Mouse (Mus musculus) ZHBTc4 (cell line): Measurements from ENCODE around the gene Atp6v0c.
"Not testable (repeated sequence)": the region's sequence is repeated elsewhere in the genome, so short reads cannot be mapped to it uniquely, and the experiment has no call there.

Experiments used
- DNase-seq: peaks from one replicate; pipeline ENCODE4 v3.0.0-alpha.2; 2011; ENCODE audit warnings: low read depth, low spot score

Gene Atp6v0c

DNA sequence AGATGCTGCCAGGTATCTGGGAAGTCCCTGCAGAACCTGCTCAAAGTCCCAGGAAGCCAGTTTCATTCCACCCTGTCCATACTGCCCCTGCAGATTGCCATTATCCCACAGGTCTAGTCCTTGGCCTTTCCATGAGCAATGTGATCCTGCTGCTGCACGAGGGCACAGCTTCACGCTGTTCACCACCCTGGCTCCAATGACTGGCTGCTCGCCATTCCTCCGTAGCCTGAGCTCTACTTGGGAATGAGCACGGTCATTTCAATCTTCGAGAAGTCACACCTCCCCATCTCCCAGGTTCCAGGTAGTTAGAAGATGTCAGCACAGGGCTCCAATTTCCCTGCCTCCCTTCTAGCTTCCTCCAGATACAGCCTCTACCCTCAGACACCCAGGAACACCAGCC lies 12.4 kb downstream of the Atp6v0c start:
- no peak for DNase-seq

DNA sequence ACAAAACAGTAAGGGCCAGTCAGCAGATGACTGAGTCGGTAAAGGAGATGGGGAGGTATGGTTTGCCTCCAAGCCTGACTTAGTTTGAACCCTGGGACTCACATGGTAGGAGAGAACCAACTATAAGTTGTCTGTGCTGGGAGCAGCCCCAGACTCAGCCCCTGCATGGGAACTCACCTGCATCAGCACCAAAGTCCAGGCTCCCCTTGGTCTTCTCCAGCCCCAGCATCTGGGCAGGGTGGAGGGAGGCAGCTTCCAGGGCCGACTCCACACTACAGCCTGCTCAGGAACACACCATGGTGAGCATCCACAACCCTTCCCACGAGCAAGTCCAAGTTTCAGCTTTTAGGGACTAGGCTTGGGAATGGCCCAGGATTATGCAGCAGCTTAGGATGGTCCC lies 13.1 kb downstream of the Atp6v0c start:
- DNase-seq: no peak

DNA sequence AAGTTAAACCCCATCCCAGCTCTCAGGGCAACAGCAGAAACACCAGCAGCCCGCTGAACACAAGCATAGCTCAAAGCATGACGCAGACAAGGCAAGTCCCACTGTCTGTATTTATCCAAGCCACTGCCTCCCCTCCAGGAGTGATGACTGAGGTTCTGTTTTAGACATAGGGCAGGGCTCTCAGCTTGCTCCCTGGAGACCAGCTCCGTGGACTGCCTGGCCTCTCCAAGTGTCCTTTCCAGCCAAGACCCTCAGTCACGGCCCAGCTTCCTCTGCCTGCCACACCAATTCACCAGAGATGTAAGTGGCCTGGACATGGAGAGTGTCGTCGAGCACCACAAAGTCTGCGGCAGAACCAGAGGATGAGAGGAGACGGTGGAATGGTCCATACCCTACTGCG lies 13.8 kb downstream of the Atp6v0c start:
- DNase-seq: no peak

DNA sequence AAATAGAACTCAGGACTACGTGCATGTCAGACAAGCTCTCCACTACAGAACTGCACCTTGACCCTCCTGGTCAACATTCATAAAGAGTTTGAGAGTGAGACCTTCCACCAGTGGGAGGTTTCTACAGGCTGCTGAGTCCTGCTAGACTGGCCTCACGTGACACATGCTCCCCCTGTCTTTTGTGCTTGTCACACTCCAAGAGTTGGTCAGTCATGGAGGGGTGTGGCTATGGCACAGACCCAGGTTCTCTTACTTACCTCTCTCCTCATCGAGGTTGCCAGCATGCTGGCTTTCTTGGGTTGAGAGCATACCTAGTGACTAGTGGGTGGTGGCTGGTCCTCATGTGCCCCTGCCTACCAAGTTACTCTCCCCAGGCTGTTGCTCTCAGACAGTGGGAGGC lies 15.0 kb downstream of the Atp6v0c start:
- no peak for DNase-seq

DNA sequence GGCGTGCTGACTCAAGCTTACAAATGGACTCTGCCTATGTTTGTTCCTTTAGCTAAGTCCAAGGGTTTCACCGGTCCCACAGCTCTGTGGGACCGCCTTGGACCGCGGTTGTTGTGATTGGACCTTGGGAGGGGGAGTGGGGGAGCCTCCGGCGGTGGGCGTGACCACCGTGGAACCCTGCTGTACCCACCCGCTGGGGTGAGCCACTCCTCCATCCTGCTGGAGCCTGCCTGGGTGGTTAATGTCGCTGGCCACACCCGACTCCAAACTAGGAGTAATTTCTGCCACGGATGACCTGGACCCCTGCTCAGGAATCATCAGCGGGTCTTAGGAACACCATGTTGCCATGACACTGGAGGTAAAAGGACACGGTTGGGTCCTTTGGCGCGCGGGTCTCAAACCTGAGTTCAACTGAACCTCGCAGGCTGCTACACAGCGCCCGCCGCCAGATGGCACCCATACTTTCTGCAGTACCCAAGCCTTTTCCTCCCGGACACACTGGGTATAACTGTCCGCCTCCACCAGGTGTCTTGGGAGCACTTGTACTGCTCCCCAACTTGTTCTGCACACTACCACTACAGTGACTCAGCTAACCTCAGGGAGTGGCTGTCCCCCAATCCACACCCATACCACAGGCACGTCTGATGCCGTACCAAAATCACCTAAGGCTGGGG lies 17.5 kb downstream of the Atp6v0c start:
- peak; percentile 97 for DNase-seq

DNA sequence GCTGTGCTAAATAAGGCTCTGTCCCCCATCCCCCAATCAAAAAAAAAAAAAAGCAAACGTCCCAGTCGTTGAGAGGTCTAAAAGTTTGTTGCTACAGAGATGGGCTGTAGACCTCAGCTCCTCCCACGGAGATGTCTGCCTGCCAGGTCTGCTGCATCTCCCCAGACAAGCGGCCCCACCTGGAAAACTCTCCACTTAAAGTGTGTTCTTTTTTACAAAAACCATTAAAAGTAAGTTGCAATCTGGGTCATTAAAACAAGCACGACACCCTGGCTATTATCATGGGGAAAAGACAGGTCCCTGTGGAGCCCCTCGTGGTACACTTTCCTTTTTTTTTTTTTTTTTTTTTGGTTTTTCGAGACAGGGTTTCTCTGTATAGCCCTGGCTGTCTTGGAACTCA lies 18.1 kb downstream of the Atp6v0c start:
- peak; percentile 66 for DNase-seq

DNA sequence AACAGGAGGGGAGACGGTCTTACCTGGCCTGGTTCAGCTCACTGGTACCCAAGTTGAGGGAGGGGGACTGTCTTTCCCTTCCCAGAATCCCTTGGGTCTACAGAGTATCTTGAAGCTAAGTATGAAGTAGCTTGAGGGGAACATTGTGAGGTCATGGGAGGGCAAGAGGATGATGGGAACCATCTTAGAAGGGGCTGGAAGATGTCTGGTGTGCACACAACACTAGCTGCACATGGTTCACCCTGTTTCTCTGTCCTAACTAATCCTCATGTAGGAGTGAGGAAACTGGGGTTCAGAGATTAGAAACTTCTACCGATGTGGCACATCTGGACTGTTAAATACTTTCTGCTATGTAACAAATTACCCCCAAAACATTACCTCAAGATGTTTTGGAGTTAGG lies 18.7 kb downstream of the Atp6v0c start, which contains the start of gene Pdpk1:
Pdpk1 (minus strand) TSS at position 101 of the 400 bp plus-strand sequence.
- no peak for DNase-seq

DNA sequence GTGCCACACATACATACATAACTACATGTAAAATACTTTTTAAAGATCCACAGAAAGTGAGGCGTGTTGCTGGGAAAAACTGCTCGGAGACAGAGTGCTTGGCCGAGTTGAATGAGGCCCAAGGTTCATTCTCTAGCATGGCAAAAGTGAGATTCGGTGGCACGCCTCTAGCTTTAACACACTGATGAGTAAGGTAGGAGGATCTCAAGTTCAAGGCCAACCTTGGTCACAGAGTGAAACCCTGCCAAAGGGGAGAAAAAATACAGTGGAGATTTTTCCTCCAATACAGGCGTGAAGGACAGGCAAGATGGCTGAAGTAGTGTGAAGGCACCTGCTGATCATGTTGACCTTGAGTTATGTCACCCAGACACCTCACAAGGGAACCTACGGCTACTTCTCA lies 20.1 kb downstream of the Atp6v0c start:
- no peak for DNase-seq

DNA sequence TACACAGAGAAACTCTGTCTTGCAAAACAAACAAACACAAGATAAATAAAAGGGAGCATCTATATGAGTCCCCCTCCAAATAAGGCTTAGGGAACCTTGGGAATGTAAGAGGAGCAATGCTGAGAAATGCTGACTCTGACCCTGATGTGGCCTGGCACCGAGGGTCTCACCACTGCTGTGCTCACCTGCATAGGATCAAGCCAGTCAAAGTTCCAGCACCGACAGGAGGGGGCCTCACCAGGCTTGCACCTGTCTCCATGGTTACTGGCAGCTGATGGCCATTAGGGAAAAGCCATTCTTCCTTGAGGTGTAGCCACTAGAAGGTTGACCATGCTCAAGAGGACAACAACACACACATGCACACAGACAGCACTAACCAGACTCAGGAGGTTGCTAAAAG lies 26.6 kb downstream of the Atp6v0c start:
- DNase-seq: no peak

DNA sequence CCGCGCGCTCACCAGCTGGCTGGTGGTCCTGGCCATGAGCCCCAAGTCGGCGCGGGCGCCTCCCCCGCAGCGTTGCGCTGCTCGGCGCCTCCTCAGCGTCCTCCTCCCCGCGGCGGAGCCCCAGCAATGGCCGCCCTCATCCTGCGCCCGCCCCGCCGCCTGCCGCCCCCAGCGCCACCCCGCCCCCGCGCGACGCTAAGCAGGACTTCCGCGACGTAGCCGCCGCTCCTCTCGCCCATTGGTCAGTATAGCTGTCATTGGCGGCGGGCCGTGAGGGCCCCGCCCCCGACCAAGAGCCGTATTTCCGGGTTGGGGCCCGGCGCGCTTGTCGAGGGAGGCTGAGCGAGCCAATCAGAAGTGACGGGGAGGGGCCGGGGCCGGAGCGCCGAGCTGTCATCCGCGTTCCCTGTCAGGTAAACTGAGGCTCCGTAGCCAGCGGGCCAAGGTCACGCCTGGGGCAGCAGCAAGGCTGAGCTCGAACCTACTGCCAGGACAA lies 28.0 kb downstream of the Atp6v0c start:
- DNase-seq: peak; percentile 99

DNA sequence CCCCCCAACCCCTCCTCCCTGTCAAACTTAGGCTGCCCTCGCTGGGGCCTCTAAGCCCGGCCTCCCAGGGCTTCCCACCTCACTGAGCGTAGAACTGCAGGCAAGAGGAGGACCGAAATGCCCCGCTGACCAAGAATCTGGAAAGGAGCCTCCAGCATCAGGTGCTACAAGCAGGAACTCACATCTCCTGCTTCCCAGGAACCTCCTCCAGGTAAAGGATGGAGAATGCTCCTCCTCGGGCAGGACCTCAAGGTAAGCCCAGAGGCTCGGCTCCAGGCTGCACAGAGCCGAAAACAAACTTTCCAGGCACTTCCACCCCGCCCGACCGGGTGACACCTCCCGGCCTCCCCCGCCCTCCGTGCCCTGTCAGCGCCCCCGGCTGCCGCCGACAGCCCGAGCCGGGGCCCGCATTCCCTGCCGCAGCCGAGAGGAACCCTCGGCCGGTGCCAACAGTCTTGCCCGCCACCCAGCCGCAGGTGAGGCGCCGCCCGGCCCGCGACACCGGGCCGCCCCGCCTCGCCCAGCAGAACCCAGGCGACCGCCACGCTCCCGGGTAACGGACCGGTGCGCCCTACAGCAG lies 28.6 kb downstream of the Atp6v0c start:
- DNase-seq: peak; percentile 38

DNA sequence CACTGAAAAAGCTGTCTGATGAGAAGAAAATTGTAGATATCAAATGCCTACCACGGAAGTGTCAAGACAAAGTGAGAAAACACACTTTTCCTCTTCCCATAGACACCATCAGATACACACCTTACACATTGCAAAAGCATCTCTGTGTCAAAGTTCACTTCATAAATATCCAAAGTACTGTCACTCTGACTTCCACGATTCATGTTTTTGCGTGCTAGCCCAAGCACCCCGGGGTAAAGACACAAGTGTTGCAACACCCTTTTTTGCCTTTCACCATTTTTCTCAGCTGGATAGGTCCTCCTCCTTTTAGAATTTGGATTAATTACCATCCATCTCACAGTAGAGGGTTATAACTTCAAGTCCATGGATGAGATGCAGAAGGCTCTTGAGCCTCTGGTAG lies 29.5 kb downstream of the Atp6v0c start:
- no peak for DNase-seq

DNA sequence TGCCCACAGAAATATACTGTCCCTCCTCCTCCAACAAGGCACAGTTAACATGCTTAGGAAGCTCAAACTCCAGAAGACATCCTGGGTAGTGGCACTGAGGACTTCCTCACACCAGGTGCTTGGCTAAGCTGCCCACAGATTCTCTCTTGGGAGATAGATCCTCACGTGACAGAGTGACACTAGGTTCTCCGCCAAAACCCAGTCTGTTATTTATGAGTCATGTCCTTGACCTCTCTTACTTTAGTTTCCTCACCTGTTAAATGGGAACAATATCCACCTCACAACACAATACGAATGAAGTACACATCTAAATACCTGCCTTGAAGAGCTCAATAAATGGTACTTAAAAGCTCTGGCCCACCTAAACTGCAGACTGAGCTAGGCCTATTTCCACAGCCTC lies 30.2 kb downstream of the Atp6v0c start:
- peak; percentile 85 for DNase-seq

DNA sequence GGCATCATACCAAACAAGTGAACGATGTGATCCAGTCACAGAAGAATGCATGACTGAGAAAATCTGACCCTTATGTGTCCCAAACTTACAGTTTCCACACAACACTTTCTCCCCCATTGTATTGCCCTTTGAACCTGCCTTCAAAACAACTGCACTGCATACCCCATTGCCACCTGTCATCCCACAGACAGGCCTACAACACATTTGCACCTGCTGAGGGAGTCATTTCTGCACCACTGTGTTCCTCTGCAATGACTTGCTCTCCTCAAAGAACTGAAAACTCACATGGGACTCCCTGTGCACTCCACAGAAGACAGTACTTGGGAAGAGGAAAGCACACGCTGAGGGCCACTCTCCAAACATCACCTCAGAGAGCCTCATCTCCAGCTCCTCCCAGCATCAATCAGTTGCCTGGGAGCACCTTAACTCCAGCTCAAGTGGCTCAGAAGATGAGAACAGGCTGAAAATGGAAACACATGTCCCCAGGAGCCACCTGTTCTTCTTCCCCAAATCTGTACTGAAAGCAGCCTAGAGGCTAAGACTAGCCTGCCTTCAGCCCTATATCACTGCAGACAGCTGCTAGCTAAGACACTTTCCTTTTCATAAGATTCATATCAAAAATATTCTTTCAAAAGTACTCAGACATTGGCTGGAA lies 32.1 kb downstream of the Atp6v0c start:
- DNase-seq: no peak

DNA sequence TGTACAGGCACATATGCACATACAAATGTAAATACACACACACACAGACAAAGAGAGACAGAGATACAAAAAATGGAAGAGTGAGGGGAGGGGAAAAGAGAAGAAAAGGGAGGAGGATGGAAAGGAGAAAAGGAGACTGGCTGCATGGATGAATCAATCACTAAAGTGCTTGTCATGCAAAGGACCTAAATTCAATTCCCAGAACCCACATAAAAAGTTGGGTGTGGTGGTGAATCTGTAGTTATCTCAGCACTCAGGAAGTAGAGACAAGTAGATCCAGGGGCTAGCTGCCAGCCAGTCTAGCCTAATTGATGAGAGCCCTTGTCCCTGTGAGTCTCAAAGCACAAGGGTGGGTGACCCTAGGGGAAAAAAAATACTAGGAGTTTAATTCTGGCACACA lies 35.4 kb downstream of the Atp6v0c start:
- DNase-seq: peak; percentile 73

DNA sequence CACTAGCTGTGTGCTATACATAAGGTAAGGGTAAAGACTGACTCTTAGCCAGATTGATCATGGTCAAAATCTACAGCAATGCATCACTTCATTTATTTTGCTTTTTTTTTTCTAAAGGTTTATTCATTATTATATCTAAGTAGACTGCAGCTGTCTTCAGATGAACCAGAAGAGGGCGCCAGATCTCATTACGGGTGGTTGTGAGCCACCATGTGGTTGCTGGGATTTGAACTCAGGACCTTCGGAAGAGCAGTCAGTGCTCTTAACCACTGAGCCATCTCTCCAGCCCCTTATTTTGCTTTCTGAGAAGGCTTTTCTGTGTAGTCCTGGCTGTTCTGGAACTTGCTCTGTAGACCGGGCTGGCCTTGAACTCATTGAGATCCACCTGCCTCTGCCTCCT lies 36.6 kb downstream of the Atp6v0c start:
- DNase-seq: not testable (repeated sequence)

DNA sequence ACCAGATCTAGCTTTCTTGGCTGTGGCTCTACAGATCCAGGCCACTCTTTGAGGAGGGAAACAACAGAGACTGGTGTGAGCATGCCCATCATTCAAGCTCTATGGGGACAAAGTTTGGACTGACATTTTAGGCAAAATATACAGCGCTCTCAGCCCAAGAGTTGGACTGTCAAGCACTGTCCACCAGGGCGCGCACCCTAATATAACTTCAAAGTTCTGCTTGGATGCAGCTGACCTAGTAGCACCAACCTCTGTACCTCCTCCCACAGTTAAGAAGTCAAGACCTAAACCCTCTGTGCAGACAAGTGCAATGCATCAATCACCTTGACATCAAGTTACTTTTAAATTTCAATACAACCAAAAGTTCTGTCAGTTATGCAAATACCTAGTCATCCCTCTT lies 37.9 kb downstream of the Atp6v0c start:
- DNase-seq: peak; percentile 62

DNA sequence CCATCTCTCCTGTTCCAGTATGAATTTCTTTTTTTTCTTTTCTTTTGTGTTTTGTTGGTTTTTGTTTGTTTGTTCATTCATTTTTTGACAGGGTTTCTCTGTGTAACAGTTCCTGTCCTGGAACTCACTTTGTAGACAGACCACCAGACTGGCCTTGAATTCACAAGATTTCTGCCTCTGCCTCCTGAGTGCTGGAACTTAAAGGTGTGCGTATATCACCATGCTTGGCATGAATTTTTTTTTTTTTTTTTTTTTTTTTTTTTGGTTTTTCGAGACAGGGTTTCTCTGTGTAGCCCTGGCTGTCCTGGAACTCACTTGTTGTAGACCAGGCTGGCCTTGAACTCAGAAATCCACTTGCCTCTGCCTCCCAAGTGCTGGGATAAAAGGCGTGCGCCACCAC lies 40.3 kb downstream of the Atp6v0c start:
- not testable (repeated sequence) for DNase-seq

DNA sequence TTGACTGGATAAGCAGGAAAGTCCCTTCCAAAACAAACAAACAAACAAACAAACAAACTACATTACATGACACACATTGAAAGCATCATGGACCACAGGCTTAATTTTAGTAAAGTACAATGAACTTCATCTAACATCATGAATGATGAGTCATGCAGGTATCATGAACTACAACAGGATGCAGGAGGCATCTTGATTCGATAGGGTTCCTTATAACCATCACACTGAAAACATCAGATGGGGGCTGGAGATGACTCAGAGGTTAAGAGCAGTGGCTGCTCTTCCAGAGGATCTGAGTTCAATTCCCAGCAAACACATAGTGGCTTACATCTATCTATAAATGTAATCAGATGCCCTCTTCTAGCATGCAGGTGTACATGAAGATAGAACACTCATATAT lies 41.9 kb downstream of the Atp6v0c start:
- no peak for DNase-seq

DNA sequence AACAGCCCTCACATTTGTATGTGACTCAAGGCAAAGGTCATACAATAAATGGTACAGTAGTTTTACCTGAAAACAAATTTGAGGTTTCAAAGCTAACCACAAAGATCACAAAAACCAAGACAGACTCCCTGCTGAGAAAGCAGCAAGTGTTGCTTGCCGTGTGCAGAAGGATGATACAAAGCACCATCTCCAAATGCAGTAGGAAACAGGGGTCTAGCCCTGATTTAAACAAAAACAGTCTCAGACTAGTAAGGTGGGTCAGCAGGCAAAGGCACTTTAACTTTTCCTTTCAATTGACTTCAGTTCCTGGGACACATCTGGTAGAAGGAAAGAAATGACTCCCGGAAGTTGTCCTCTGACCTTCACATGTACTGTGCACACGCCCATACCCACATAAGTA lies 42.7 kb downstream of the Atp6v0c start:
- DNase-seq: peak; percentile 46

DNA sequence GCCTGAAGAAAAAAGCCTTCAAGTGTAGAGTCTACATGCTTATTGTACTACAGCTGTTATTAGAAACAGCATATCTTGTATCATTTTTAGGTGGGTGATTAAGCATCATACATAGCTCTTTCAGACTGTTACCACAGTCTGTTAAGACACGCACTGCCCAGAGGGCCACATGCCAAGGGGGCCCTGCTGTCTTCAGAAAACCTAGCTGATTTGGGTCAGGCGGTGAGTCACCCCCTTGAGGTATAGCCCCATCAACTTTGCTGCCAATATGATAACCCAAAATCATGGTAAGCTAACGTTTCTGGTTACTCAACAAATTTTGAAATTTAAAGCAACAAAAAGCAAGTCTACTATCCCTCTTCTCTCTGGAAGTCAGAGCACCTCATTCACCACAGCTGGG lies 50.1 kb downstream of the Atp6v0c start:
- DNase-seq: no peak
